Mouse (Mus musculus): ENCODE measurements around the gene Pakap.

DNA sequence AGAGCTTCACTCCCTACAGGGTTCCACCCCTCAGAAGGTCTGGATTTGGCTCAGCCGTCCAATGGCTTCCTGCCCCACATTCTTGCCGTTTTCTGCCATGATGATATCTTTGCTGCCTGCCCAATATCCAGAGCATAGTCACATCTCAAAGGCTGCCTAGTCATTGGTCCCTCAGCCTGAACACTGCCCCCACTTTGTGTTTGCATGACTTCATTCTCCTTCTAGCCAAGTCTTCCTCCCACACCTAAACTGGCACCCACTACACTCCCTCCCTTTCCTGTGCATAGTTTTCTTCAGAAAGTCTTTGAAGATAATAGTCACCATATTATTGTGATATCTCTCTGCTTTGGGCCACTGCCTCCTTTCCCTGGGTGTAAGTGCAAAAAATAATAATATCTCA is 10.9 kb upstream of the Pakap start:
- TF ChIP-seq CTCF (IDR thresholded peaks at IDR 0.05; ENCODE audit: insufficient read depth, low read depth, low read length) (no peak), POLR2A (IDR thresholded peaks at IDR 0.05; ENCODE audit: insufficient read depth, low read depth, low read length) (no peak)
